Mouse (Mus musculus) small intestine, adult 10 weeks (tissue): Measurements from ENCODE around the gene Sec62. TPM values are rescaled to one million over a fixed set of nuclear protein-coding genes. Genes with fewer than 3 reads are reported as not detected.

Source experiments
- polyA plus RNA-seq: library from polyadenylated mRNA; stranded (reverse); fragments of 350-450 nt; fragmentation: Illumina TruSeq; extraction: RNeasy Lipid Tissue Mini Kit (QIAGEN cat#74804); gene quantifications from one replicate; pipeline ENCODE4 v1.2.3, GENCODE M21; 2014; ENCODE audit warnings: low replicate concordance

Sec62 gene
- polyA plus RNA-seq: 160 TPM

GRCm38 (mm10) chr3:30792737-30793402 lies at the start of gene Sec62:
Gene Sec62, plus strand, starts transcription at chr3:30792875.

GRCm38 (mm10) chr3:30746006-30746405 lies 46.7 kb upstream of the Sec62 start, which contains the start of gene Samd7:
Gene Samd7, plus strand, starts transcription at chr3:30746293.

GRCm38 (mm10) chr3:30855604-30856458 lies 63.2 kb downstream of the Sec62 start, which contains the start of gene Gpr160:
Gene Gpr160, plus strand, starts transcription at chr3:30855950.

Other genes starting within 250 kb of the Sec62 start
- 9.6 TPM for gene Mecom, start 244.9 kb upstream of the Sec62 start, polyA plus RNA-seq
- gene Actrt3, start 192.9 kb upstream of the Sec62 start, polyA plus RNA-seq: not detected
- 38.2 TPM for gene Mynn, start 190.8 kb upstream of the Sec62 start, polyA plus RNA-seq
- not detected for gene Lrriq4, start 148.4 kb upstream of the Sec62 start, polyA plus RNA-seq
- 0.30 TPM for gene Lrrc34, start 145.0 kb upstream of the Sec62 start, polyA plus RNA-seq
- 3.5 TPM for gene Lrrc31, start 93.0 kb upstream of the Sec62 start, polyA plus RNA-seq
- gene Samd7, start 46.6 kb upstream of the Sec62 start, polyA plus RNA-seq: not detected
- 70.9 TPM for gene Gpr160, start 63.1 kb downstream of the Sec62 start, polyA plus RNA-seq
- gene Phc3, start 176.5 kb downstream of the Sec62 start, polyA plus RNA-seq: 26.4 TPM
- 57.2 TPM for gene Prkci, start 202.9 kb downstream of the Sec62 start, polyA plus RNA-seq